Mouse (Mus musculus): ENCODE data around the gene Olfr1008. TPM values are rescaled to one million over a fixed set of nuclear protein-coding genes. Genes with fewer than 3 reads are reported as not detected.
"Not testable (repeated sequence)": the region's sequence is repeated elsewhere in the genome, so short reads cannot be mapped to it uniquely, and the experiment has no call there.

The Olfr1008 gene
- total RNA-seq (2021), result not detected
- long read RNA-seq, experiment 1, result 0 reads
- long read RNA-seq, experiment 2, result 0 reads

DNA sequence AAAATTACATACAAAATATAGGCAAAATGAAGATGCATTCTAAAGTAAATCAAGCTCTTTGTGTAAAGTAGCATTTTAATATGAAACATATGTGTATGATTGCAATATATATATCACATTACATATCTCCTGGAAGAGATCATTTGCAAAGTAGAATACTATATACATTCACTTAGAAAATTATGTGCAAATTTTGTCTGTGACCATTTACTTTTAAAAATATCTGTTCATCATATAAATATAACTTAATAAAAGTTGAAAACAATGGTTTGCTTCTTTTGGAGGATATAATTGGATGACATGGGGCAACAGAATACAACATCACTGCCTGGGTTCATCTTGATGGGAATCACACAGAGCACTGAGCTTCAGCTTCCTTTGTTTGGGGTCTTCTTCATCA lies at the start of gene Olfr1008:
TSS of gene Olfr1008 (plus strand) at position 301 of the 400 bp plus-strand sequence.
- no peak for DNase-seq

DNA sequence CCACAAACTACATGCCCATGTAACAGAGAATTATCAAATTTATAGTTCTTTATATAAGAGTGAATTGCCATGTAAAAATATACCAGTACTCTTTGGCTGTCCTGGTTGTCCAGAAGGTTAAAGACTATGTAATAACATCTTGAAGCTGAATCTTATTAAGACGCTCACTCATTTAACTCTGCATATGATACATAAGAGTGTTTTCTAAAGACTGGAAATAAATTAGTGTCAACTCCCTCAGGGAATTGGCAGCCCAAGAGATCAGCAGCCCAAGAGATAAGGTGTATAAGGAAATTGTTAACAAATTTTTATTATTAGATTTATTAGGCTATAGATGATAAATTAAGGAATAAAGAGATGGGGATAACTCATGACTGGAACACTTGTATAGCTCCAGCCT lies 38.6 kb upstream of the Olfr1008 start, which contains the start of gene Olfr1002:
TSS of gene Olfr1002 (minus strand) at position 101 of the 400 bp plus-strand sequence.
- DNase-seq, result no peak

DNA sequence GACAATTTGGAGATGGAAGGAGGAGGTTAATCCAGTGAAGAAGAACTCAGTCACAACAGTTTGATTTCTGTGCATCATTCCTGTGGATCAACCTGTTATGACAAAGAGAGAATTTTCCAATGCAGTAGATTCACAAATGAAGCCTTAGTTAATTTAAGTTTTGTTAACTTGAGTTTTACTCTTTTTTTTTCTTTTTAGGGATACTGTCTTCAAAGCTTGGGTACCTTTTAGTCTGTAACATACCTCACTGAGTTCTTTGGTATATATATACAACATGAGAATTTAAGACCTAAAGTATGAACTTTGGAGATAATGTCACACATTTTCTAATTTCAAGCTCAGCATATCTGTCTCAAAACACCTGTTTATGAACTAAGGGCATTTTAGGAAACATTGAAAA lies 24.9 kb upstream of the Olfr1008 start, which contains the start of gene Olfr154:
TSS of gene Olfr154 (minus strand) at position 101 of the 400 bp plus-strand sequence.
- not testable (repeated sequence) for DNase-seq

DNA sequence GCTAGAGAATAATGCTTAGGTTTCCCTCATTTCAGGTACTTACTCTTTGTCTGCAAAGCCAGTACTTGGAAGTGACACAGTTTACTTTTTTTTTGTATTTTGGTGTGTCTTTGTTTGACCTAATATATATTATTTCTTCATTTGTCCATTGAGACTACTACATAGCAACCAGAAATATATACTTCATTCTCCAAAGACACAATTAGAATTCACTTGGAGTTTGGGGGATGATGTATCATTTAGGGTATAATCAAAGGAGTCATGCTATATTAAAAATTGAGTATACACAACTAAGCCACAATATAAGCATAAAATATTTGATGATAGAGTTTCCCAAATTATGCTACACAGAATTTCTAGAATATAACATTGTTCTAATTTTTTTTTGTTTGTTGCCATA lies 10.6 kb upstream of the Olfr1008 start, which contains the start of gene Olfr1006:
TSS of gene Olfr1006 (minus strand) at position 101 of the 400 bp plus-strand sequence.
- DNase-seq, result no peak

DNA sequence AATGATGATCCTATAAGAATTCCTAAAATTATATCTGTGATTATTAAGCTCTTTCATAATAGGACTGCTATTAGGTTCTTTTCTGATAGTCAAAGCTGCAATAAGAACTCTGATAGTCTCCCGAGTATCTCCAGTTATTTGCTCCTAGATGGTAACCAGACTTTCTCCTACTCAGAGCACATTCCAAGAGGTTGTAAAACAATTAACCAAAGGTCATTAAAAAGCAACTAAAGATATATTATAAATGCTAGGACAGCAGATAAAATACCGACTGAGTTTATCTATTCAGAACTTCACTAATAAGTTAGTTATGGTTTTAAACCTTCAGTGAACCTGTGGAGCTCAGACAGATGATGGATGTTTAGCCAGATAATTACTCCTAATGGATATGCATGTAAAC lies 21.4 kb downstream of the Olfr1008 start:
- DNase-seq, result not testable (repeated sequence)

DNA sequence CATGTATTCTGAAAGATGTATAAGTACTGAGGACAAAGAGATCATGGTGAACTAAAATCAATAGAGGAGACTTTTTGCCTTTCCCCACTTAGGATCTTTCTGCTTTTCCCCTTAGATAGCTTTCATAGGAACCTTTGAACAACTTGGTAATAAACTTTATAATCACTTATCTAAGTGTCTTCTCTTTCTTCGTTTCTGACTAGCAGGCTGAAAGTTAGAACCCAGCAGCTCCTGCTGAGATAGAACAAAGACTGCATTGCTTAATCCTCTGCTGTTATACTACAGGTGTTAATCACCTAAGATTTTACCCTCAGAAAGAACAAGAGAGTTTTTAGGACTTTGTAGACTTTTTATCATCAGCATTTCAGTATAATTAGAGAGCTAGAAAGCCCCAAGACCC lies 21.9 kb downstream of the Olfr1008 start:
- no peak for DNase-seq

DNA sequence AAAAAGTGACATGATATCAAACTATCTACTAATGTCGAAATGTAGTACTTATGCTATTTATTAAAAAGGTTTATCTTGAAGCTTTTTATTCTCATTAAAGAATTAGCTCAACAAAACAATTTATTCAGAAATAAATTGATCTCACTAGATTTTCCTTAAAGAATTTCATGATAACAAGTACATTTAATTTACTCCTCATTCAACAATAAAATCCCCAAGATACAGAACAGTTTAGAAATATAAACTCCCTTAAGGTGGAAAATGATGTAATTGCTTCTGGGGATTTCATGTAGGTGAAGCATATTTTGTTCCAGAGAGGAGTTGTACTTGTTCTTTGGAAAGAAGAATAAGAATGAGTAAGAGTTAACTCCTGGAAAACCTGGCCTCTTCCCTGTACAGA lies 25.9 kb downstream of the Olfr1008 start, which contains the start of gene Olfr1009:
TSS of gene Olfr1009 (plus strand) at position 301 of the 400 bp plus-strand sequence.
- no peak for DNase-seq

DNA sequence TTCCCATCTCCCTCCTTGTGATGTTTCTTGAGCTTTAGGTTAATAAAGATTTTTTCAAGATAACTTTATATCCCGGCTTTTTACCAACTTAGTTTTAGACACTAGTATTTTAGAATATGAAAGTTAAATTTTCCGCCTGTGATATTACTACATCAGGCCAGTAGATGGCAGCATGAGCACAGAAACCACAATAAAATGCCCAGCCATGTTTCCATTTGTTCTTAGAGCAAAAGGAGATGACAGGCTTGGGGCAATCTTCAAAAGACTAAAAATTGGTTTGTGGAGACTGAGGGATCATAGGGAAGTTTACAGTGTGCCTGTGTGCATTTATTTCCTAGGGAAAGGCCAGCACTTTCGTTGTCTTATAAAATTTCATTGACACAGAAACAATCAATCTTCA lies 36.6 kb downstream of the Olfr1008 start:
- DNase-seq, result no peak

Other genes starting within 250 kb of the Olfr1008 start
- gene Olfr995, start 245.8 kb upstream of the Olfr1008 start, total RNA-seq (2021), result not detected
- not detected for gene 4833423E24Rik, start 170.4 kb upstream of the Olfr1008 start, total RNA-seq (2021)
- gene Olfr996, start 110.2 kb upstream of the Olfr1008 start, total RNA-seq (2021), result not detected
- gene Olfr998, start 100.5 kb upstream of the Olfr1008 start, total RNA-seq (2021), result not detected
- gene Olfr1000, start 77.5 kb upstream of the Olfr1008 start, total RNA-seq (2021), result not detected
- gene Olfr1002, start 38.7 kb upstream of the Olfr1008 start, total RNA-seq (2021), result not detected
- gene Olfr154, start 25.0 kb upstream of the Olfr1008 start, total RNA-seq (2021), result not detected
- gene Olfr1006, start 10.7 kb upstream of the Olfr1008 start, total RNA-seq (2021), result not detected
- not detected for gene Olfr1009, start 26.0 kb downstream of the Olfr1008 start, total RNA-seq (2021)
- not detected for gene Olfr1012, start 73.3 kb downstream of the Olfr1008 start, total RNA-seq (2021)
- gene Olfr1013, start 77.7 kb downstream of the Olfr1008 start, total RNA-seq (2021), result not detected
- gene Olfr1014, start 83.3 kb downstream of the Olfr1008 start, total RNA-seq (2021), result not detected
- gene Olfr1015, start 92.6 kb downstream of the Olfr1008 start, total RNA-seq (2021), result not detected
- not detected for gene Olfr1016, start 113.1 kb downstream of the Olfr1008 start, total RNA-seq (2021)
- gene Olfr1018, start 129.0 kb downstream of the Olfr1008 start, total RNA-seq (2021), result not detected
- gene Olfr1019, start 156.1 kb downstream of the Olfr1008 start, total RNA-seq (2021), result not detected
- gene Olfr1020, start 157.6 kb downstream of the Olfr1008 start, total RNA-seq (2021), result not detected
- not detected for gene Olfr1022, start 179.2 kb downstream of the Olfr1008 start, total RNA-seq (2021)
- not detected for gene Olfr1023, start 196.2 kb downstream of the Olfr1008 start, total RNA-seq (2021)
- gene Olfr1024, start 215.6 kb downstream of the Olfr1008 start, total RNA-seq (2021), result not detected
- not detected for gene Olfr1025-ps1, start 225.8 kb downstream of the Olfr1008 start, total RNA-seq (2021)
- not detected for gene Olfr1026, start 232.1 kb downstream of the Olfr1008 start, total RNA-seq (2021)

All from gastrocnemius, postnatal 10 days (tissue).